Mouse (Mus musculus) liver, adult 2 months (tissue): ENCODE measurements around the gene Treml1.

ENCODE experiments used
- CTCF ChIP-seq: fragments of 200-500 bp; IDR thresholded peaks from 2 replicates; pipeline ENCODE4 v1.5.1; 2011; ENCODE audit warnings: low read depth, low read length, control low read depth
- POLR2A ChIP-seq: fragments of 200-500 bp; IDR thresholded peaks from 2 replicates; pipeline ENCODE4 v1.6.1; 2011; ENCODE audit warnings: low read length, control low read depth; ENCODE audit not compliant: insufficient read depth; ENCODE audit errors: extremely low read depth

DNA sequence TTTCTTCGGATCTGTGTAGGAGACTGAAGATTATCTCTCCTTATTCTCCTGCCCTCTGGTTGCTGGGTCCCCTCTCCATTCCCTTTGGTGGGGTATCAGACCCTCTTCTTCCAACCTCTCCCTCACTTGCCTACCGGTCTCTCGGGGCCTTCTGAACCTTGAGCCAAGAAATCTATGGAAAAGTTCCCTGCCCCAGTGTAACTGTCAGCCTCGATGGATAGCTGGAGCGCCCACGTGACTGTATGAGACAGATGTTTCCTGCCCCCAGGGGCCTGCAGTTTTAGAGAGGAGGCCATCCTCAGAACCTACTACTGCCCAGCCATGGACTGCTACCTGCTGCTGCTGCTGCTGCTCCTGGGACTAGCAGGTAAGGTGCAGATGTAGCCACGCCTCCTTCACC is at the start of gene Treml1:
- TF ChIP-seq CTCF (no peak), POLR2A (no peak)
